Mouse (Mus musculus): ENCODE measurements around the gene Ap2s1. TPM values are rescaled to one million over a fixed set of nuclear protein-coding genes. Genes with fewer than 3 reads are reported as not detected.
"Not testable (repeated sequence)": the region's sequence is repeated elsewhere in the genome, so short reads cannot be mapped to it uniquely, and the experiment has no call there.

Ap2s1 gene
- 250 and 252 TPM in 2 replicates for polyA plus RNA-seq (2016; fragmentation: Nextera tagmentation; extraction: Ambion mirVana)

DNA sequence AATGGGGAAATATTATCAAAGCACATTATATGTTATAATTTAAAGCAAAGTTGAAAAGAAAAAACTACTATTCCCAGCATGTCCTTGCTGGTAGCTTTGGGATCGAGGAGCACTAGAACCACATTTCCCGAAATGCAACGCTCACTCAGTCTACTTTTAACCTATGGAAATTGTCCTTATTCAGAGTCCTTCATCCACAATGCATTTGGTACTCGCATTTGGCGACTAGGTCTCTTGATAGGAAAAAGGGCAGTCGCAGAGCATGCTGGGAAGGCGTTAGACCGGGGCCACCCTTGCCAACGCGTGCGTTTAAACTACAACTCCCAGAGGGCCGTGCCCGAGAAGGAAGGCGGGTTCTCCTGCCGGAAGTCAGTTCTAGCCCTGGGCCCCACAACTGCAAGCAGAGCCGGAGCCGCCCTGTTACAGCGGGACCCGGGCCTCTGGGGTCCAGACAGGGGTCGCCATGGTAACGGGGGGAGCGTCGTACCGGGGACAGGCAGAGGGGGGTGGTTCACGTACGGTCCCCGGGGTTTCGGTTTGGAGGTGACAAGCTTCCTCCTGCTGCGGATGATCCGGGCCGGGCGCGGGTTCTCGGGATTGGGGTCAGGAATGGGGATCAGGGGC lies at the start of gene Ap2s1:
TSS of gene Ap2s1 (plus strand) at position 338 of the 624 bp plus-strand sequence.
- peak within 1 kb of the TSS; percentile 76 for H3K4me3 ChIP-seq
- peaks cover 14% of the 10 kb centered on the region for H3K4me1 ChIP-seq
- no peaks in the 10 kb centered on the region for H3K9me3 ChIP-seq (replicated peaks)
- peak within 1 kb of the TSS; percentile 64 for H3K27ac ChIP-seq
- H3K36me3 ChIP-seq, result peaks cover 9% of the 10 kb centered on the region
- peak; percentile 93 for DNase-seq (ENCODE audit: low spot score)
- no peaks in the 10 kb centered on the region for H3K27me3 ChIP-seq (ENCODE audit: low read depth, poor library complexity, severe bottlenecking)
- WGBS, result under 1% methylated on average over 34 of the region's 34 CpGs

DNA sequence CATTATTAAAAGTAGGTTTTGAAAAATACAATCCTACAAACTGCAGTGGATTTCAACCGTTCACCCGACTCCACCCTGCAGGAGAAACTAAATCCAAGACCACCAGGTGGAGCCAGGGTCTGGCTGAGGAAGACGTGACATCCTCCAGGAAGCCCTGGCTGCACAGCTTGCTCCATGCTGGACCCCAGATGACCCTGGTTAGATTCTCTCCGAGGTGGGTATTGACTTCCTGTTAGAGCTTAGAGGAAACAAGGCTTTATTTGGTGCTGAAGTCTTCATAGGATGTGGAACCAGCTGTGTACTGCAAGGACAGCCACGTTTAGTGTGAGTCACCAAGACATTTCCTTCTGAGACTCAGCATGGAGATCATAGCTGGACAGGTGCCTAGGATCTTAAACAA lies 49.0 kb upstream of the Ap2s1 start:
- 73% methylated on average over 5 of the region's 5 CpGs for WGBS
- no peaks in the 10 kb centered on the region for H3K36me3 ChIP-seq
- H3K9me3 ChIP-seq (replicated peaks), result no peaks in the 10 kb centered on the region; the same call in 1 of the 2 replicates
- H3K4me1 ChIP-seq, result no peaks in the 10 kb centered on the region
- H3K27ac ChIP-seq, result no peak overlapping the region
- H3K27me3 ChIP-seq (ENCODE audit: low read depth, poor library complexity, severe bottlenecking), result no peaks in the 10 kb centered on the region
- no peak overlapping the region for H3K4me3 ChIP-seq
- no peak for DNase-seq (ENCODE audit: low spot score)

- DNase-seq (ENCODE audit: low spot score), result no peak
- WGBS, result 37% methylated on average over 3 of the region's 3 CpGs
- Histone ChIP-seq H3K4me3 (no peak overlapping the region), H3K9me3 (replicated peaks) (no peaks in the 10 kb centered on the region), H3K4me1 (no peaks in the 10 kb centered on the region), H3K36me3 (no peaks in the 10 kb centered on the region), H3K27ac (no peak overlapping the region), H3K27me3 (ENCODE audit: low read depth, poor library complexity, severe bottlenecking) (no peaks in the 10 kb centered on the region)
These were observed 43.2 kb upstream of the Ap2s1 start for GRCm38 (mm10) chr7:16695025-16695424.

DNA sequence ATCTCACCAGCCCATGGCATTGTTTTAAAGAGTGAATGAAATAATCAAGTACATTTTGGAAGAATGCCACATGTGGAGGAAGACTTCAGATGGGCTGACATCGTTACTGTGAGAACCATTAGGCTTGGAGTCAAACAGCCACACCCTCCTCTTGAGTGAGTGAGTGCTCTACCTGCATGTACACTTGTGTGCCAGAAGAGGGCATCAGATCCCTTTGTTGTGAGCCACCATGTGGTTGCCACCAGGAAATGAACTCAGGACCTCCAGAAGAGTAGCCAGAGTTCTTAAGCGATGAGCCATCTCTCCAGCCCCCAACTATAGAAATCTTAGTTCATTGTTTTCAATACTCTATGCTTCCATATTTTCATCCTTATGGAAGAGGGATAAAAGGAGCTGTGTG lies 39.2 kb upstream of the Ap2s1 start:
- Histone ChIP-seq H3K4me3 (no peak overlapping the region), H3K27me3 (ENCODE audit: low read depth, poor library complexity, severe bottlenecking) (no peaks in the 10 kb centered on the region), H3K36me3 (no peaks in the 10 kb centered on the region), H3K4me1 (no peaks in the 10 kb centered on the region), H3K27ac (no peak overlapping the region), H3K9me3 (replicated peaks) (no peaks in the 10 kb centered on the region)
- WGBS, result 49% methylated on average over 2 of the region's 2 CpGs
- DNase-seq (ENCODE audit: low spot score), result no peak

- no peaks in the 10 kb centered on the region for H3K27me3 ChIP-seq (ENCODE audit: low read depth, poor library complexity, severe bottlenecking)
- H3K4me1 ChIP-seq, result no peaks in the 10 kb centered on the region
- H3K4me3 ChIP-seq, result no peak overlapping the region
- 88% methylated on average over 5 of the region's 5 CpGs for WGBS
- H3K36me3 ChIP-seq, result no peaks in the 10 kb centered on the region
- H3K27ac ChIP-seq, result no peak overlapping the region
- DNase-seq (ENCODE audit: low spot score), result no peak
- H3K9me3 ChIP-seq (replicated peaks), result no peaks in the 10 kb centered on the region
These were observed 37.6 kb upstream of the Ap2s1 start for GRCm38 (mm10) chr7:16700583-16700982.

- H3K36me3 ChIP-seq, result no peaks in the 10 kb centered on the region
- DNase-seq (ENCODE audit: low spot score), result no peak
- H3K4me1 ChIP-seq, result peaks cover 13% of the 10 kb centered on the region
- H3K9me3 ChIP-seq (replicated peaks), result no peaks in the 10 kb centered on the region
- 60% methylated on average over 9 of the region's 9 CpGs for WGBS
- no peak overlapping the region; the same call in 1 of the 2 replicates for H3K27ac ChIP-seq
- no peak overlapping the region for H3K4me3 ChIP-seq
- peaks cover 14% of the 10 kb centered on the region; the same call in 1 of the 2 replicates for H3K27me3 ChIP-seq (ENCODE audit: low read depth, poor library complexity, severe bottlenecking)
These were observed 31.8 kb upstream of the Ap2s1 start for GRCm38 (mm10) chr7:16706385-16706784.

GRCm38 (mm10) chr7:16708244-16708643 lies 30.0 kb upstream of the Ap2s1 start:
- WGBS, result 17% methylated on average over 9 of the region's 9 CpGs
- no peak for DNase-seq (ENCODE audit: low spot score)
- Histone ChIP-seq H3K27ac (no peak overlapping the region), H3K27me3 (ENCODE audit: low read depth, poor library complexity, severe bottlenecking) (peaks cover 14% of the 10 kb centered on the region; the same call in 1 of the 2 replicates), H3K36me3 (no peaks in the 10 kb centered on the region), H3K9me3 (replicated peaks) (no peaks in the 10 kb centered on the region), H3K4me1 (peaks cover 13% of the 10 kb centered on the region), H3K4me3 (no peak overlapping the region)

DNA sequence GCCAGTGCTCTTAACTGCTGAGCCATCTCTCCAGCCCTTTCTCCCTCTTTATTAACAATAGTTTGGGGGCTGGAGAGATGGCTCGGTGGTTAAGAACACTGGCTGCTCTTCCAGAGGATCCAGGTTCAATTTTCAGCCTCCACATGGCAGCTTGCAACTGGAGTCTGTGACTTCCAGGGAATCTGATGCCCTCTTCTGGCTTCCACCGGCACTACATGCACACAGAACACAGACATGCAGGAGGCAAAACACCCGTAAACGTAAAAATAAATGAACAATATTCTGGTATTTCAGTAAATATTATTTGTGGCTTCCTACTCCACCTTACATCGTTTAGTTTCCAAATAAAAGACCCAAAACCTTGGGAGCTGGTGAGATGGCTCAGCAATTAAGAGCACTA lies 27.6 kb upstream of the Ap2s1 start:
- peaks cover 14% of the 10 kb centered on the region; the same call in 1 of the 2 replicates for H3K27me3 ChIP-seq (ENCODE audit: low read depth, poor library complexity, severe bottlenecking)
- no peaks in the 10 kb centered on the region for H3K36me3 ChIP-seq
- no peak for DNase-seq (ENCODE audit: low spot score)
- no peak overlapping the region for H3K4me3 ChIP-seq
- H3K27ac ChIP-seq, result no peak overlapping the region
- 77% methylated on average over 5 of the region's 5 CpGs for WGBS
- peaks cover 13% of the 10 kb centered on the region for H3K4me1 ChIP-seq
- H3K9me3 ChIP-seq (replicated peaks), result no peaks in the 10 kb centered on the region

GRCm38 (mm10) chr7:16712633-16713415 lies 25.4 kb upstream of the Ap2s1 start:
- no peak overlapping the region for H3K4me3 ChIP-seq
- 76% methylated on average over 13 of the region's 13 CpGs for WGBS
- H3K27ac ChIP-seq, result no peak overlapping the region
- peaks cover 6% of the 10 kb centered on the region for H3K4me1 ChIP-seq
- no peak for DNase-seq (ENCODE audit: low spot score)
- no peaks in the 10 kb centered on the region for H3K36me3 ChIP-seq
- peaks cover 6% of the 10 kb centered on the region; the same call in 1 of the 2 replicates for H3K27me3 ChIP-seq (ENCODE audit: low read depth, poor library complexity, severe bottlenecking)
- no peaks in the 10 kb centered on the region for H3K9me3 ChIP-seq (replicated peaks)

GRCm38 (mm10) chr7:16716456-16717152 lies 21.6 kb upstream of the Ap2s1 start:
- peak overlapping the region; percentile 19; the same call in 1 of the 2 replicates for H3K27ac ChIP-seq
- WGBS, result 34% methylated on average over 8 of the region's 8 CpGs
- H3K36me3 ChIP-seq, result not testable (repeated sequence)

DNA sequence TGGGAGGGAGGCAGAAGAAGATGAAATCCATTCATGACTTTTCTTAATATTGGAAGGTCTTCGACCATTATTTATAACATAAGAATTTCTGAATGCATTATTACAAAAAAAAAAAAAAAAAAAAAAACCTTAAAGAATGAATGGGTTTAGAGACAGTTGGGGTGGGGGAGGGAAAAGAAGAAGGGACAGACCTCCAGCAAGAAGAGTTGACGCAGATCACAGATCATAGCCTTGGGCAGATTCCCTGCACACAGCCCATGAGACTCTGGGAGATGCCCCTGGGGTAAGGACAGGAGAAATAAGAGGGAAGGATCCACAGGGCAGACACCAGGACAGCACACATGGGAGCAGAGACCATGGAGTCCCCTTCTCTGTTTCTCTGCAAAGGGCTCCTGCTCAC lies 16.6 kb upstream of the Ap2s1 start, which contains the start of gene Ceacam9:
TSS of gene Ceacam9 (plus strand) at position 301 of the 400 bp plus-strand sequence.
- H3K27me3 ChIP-seq (ENCODE audit: low read depth, poor library complexity, severe bottlenecking), result no peaks in the 10 kb centered on the region
- H3K36me3 ChIP-seq, result no peaks in the 10 kb centered on the region
- H3K27ac ChIP-seq, result no peak within 1 kb of the TSS
- H3K4me1 ChIP-seq, result peaks cover under 1% of the 10 kb centered on the region; the same call in 1 of the 2 replicates
- 81% methylated on average over 2 of the region's 2 CpGs for WGBS
- no peaks in the 10 kb centered on the region for H3K9me3 ChIP-seq (replicated peaks)
- no peak within 1 kb of the TSS for H3K4me3 ChIP-seq
- no peak for DNase-seq (ENCODE audit: low spot score)

More at GRCm38 (mm10) chr7:16716456-16717152, 21.6 kb upstream of the Ap2s1 start:
- not testable (repeated sequence) for H3K4me1 ChIP-seq; DNase-seq (ENCODE audit: low spot score); H3K9me3 ChIP-seq (replicated peaks); H3K4me3 ChIP-seq; H3K27me3 ChIP-seq (ENCODE audit: low read depth, poor library complexity, severe bottlenecking)

DNA sequence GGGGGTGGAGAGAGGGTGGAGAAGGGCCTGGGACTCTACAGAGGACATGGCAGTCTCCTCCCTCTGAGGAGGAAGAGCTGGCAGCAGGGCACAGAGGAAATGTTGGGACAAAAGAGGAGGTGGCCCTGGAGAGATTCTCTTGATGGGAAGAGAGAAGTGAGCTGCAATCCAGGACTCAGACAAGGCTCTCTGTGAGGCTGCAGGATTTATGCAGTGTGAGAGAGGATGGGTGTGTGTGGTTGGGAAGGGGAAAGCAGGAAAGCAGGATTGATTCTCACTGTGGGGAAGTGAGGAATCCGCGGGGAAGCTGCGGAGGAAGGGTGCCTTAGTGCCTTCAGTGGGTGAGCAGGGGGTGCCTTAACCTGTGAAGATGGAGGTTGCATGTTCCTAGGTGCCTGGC lies 15.7 kb upstream of the Ap2s1 start:
- not testable (repeated sequence) for DNase-seq (ENCODE audit: low spot score); H3K27ac ChIP-seq; H3K4me3 ChIP-seq; H3K9me3 ChIP-seq (replicated peaks); H3K4me1 ChIP-seq; H3K27me3 ChIP-seq (ENCODE audit: low read depth, poor library complexity, severe bottlenecking); H3K36me3 ChIP-seq
- WGBS, result 82% methylated on average over 3 of the region's 3 CpGs

All from limb, embryonic 10.5 days (tissue).